8 mouse cellular contexts compared by ENCODE assay signal in the genomic region with DNA sequence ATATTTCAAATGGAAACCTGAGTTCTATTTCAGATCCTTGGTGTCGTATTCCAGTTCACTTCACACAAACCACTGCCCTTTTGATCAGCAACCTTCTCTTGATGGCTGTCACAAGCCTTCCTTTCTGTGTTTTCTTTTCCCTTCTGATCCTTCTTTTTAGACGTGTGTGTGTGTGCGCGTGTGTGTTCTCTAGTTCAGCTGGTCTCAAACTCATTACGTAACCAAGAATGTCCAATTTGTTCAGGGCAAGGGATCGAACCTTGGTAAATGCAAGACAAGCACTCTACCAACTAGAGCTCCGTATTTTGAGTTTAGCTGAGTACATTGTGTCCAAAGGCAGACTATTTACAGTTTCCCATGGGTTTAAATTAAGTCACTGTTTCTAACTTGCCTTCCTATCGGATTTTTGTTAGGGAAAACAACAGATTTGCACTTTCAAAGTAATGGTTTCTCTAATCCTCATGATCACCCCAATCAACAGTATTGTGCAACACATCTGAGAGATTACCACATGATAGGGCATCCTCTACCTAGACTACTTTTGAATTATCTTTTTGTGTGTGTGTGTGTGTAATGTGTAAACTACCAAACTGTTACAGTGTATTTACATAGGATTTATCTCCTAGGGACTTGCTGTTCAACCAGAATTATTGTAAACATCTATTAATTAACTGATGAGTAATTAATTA. TPM values are rescaled to one million over a fixed set of nuclear protein-coding genes. Genes with fewer than 3 reads are reported as not detected.
DNase-seq lines count a peak whose midpoint lies in the region; ATAC-seq and TF ChIP-seq lines count a peak whose summit lies in the region.

No protein-coding gene starts in this region.

- no peak for TF ChIP-seq EP300 in heart, adult 2 months (IDR thresholded peaks at IDR 0.05; ENCODE audit: insufficient read depth, low read depth, low read length)

- DNase-seq in heart, adult 2 months: no peak
- no peak for DNase-seq in heart, adult 11 months
- no peak for DNase-seq in thymus, adult 2 months
- DNase-seq in thymus, postnatal 14 days: no peak
- no peak for DNase-seq in urinary bladder, adult 18-20 months (ENCODE audit: low spot score in 2 of 2)
- no peak for DNase-seq in left cerebral cortex, adult 11 months (ENCODE audit: low spot score)

- H3K4me1 ChIP-seq in heart, adult 2 months (ENCODE audit: control insufficient read depth, insufficient read depth, low read length): peaks cover 20% of the 10 kb centered on the region
- H3K4me1 ChIP-seq in thymus, adult 2 months (replicated peaks; ENCODE audit: control insufficient read depth, insufficient read depth, low read length): peaks cover 24% of the 10 kb centered on the region
- peaks cover 70% of the 10 kb centered on the region for H3K4me1 ChIP-seq in liver, embryonic 12.5 days

- no peak for ATAC-seq in liver, embryonic 12.5 days
- no peak for ATAC-seq in megakaryocyte-erythroid progenitor cell, adult 5-6 weeks (replicated peaks; ENCODE audit: low FRiP score, low TSS enrichment, poor library complexity, severe bottlenecking)

- peaks cover 7% of the 10 kb centered on the region for H3K79me2 ChIP-seq in heart, adult 2 months (replicated peaks; ENCODE audit: control insufficient read depth, insufficient read depth, low read length)

- peaks cover under 1% of the 10 kb centered on the region for H3K36me3 ChIP-seq in heart, adult 2 months (ENCODE audit: control insufficient read depth, insufficient read depth, low read length)
- H3K36me3 ChIP-seq in thymus, adult 2 months (ENCODE audit: control insufficient read depth, insufficient read depth, low read length): no peaks in the 10 kb centered on the region
- peaks cover 5% of the 10 kb centered on the region for H3K36me3 ChIP-seq in liver, embryonic 12.5 days

- H3K9me3 ChIP-seq in liver, embryonic 12.5 days (replicated peaks): no peaks in the 10 kb centered on the region

- H3K4me2 ChIP-seq in liver, embryonic 12.5 days: peak overlapping the region; percentile 90

- intact Hi-C loops in heart, adult 2 months (cut with DNase I): no loop called here

- TF ChIP-seq CTCF in heart, adult 2 months (IDR thresholded peaks at IDR 0.05): no peak
- no peak for TF ChIP-seq CTCF in thymus, adult 2 months (IDR thresholded peaks at IDR 0.05; ENCODE audit: borderline replicate concordance, control insufficient read depth, extremely low read depth, insufficient read depth, low read length, poor library complexity)

- 4% methylated on average over 8 of the region's 8 CpGs for WGBS in heart, adult 2 months
- 10% methylated on average over 8 of the region's 8 CpGs for WGBS in thymus, adult 2 months
- WGBS in liver, embryonic 12.5 days (ENCODE audit: insufficient replicate concordance): 8% methylated on average over 8 of the region's 8 CpGs

- H3K4me3 ChIP-seq in heart, adult 2 months: peak overlapping the region; percentile 86
- H3K4me3 ChIP-seq in thymus, adult 2 months (ENCODE audit: control insufficient read depth, insufficient read depth, low read length): peak overlapping the region; percentile 93
- H3K4me3 ChIP-seq in liver, embryonic 12.5 days: peak overlapping the region; percentile 96

- peak overlapping the region; percentile 63 for H3K9ac ChIP-seq in heart, adult 2 months (ENCODE audit: low read depth, low read length)
- peak overlapping the region; percentile 98 for H3K9ac ChIP-seq in liver, embryonic 12.5 days

- no peaks in the 10 kb centered on the region for H3K27me3 ChIP-seq in heart, adult 2 months (ENCODE audit: control insufficient read depth, insufficient read depth, low read length)
- no peaks in the 10 kb centered on the region for H3K27me3 ChIP-seq in thymus, adult 2 months (ENCODE audit: control insufficient read depth, insufficient read depth, low read length)
- H3K27me3 ChIP-seq in liver, embryonic 12.5 days (replicated peaks): no peaks in the 10 kb centered on the region

- TF ChIP-seq POLR2A in heart, adult 2 months (IDR thresholded peaks at IDR 0.05; ENCODE audit: insufficient read depth, low read depth, low read length): no peak
- TF ChIP-seq POLR2A in thymus, adult 2 months (IDR thresholded peaks at IDR 0.05; ENCODE audit: control insufficient read depth, extremely low read depth, insufficient read depth, low read length, poor library complexity): no peak

- H3K27ac ChIP-seq in heart, adult 2 months: peak overlapping the region; percentile 99
- H3K27ac ChIP-seq in thymus, adult 2 months (ENCODE audit: control insufficient read depth, insufficient read depth, low read length): peak overlapping the region; percentile 89
- peak overlapping the region; percentile 96 for H3K27ac ChIP-seq in liver, embryonic 12.5 days

RNA-seq across cellular contexts. Expression of gene Josd1, which starts 0.7 kb away (rescaled TPM):
- total RNA-seq in heart, adult 2 months (2021): 10 to 100 TPM; 22.1 to 24.9 TPM
- 16.1 and 25.6 TPM in 2 replicates for polyA plus RNA-seq in heart, adult 2 months (2012; rRNA removed)
- polyA plus RNA-seq in thymus, adult 2 months (2012; rRNA removed): 23.8 and 30.5 TPM in 2 replicates
- 37.7 and 38.3 TPM in 2 replicates for polyA plus RNA-seq in liver, embryonic 12.5 days (2016; fragmentation: Nextera tagmentation; extraction: Ambion mirVana)
- total RNA-seq in megakaryocyte-erythroid progenitor cell, adult 5-6 weeks (2014; fragmentation: Nextera tagmentation): 43.6 and 59.8 TPM in 2 replicates
- total RNA-seq in megakaryocyte-erythroid progenitor cell, adult 5-6 weeks (2017): 43.8 and 49.8 TPM in 2 replicates

RNA-seq across cellular contexts. Expression of gene Gtpbp1, which starts 2.2 kb away (rescaled TPM):
- 10 to 100 TPM; 26.9 to 30.1 TPM for total RNA-seq in heart, adult 2 months (2021)
- 27.0 and 30.5 TPM in 2 replicates for polyA plus RNA-seq in heart, adult 2 months (2012; rRNA removed)
- 91.3 and 114 TPM in 2 replicates for polyA plus RNA-seq in thymus, adult 2 months (2012; rRNA removed)
- 48.3 and 50.0 TPM in 2 replicates for polyA plus RNA-seq in liver, embryonic 12.5 days (2016; fragmentation: Nextera tagmentation; extraction: Ambion mirVana)
- total RNA-seq in megakaryocyte-erythroid progenitor cell, adult 5-6 weeks (2014; fragmentation: Nextera tagmentation): 73.3 and 79.3 TPM in 2 replicates
- 99.5 and 126 TPM in 2 replicates for total RNA-seq in megakaryocyte-erythroid progenitor cell, adult 5-6 weeks (2017)

RNA-seq across cellular contexts. Expression of gene Tomm22, which starts 17.8 kb away (rescaled TPM):
- 100 to 1,000 TPM in 1 of 2 experiments, 10 to 100 TPM in 1; 99.8 to 109 TPM for total RNA-seq in heart, adult 2 months (2021)
- polyA plus RNA-seq in heart, adult 2 months (2012; rRNA removed): 57.8 and 112 TPM in 2 replicates
- polyA plus RNA-seq in thymus, adult 2 months (2012; rRNA removed): 51.7 and 65.2 TPM in 2 replicates
- polyA plus RNA-seq in liver, embryonic 12.5 days (2016; fragmentation: Nextera tagmentation; extraction: Ambion mirVana): 209 and 217 TPM in 2 replicates
- total RNA-seq in megakaryocyte-erythroid progenitor cell, adult 5-6 weeks (2014; fragmentation: Nextera tagmentation): 195 and 205 TPM in 2 replicates
- total RNA-seq in megakaryocyte-erythroid progenitor cell, adult 5-6 weeks (2017): 85.4 and 108 TPM in 2 replicates

RNA-seq across cellular contexts. Expression of gene Cby1, which starts 29.4 kb away (rescaled TPM):
- total RNA-seq in heart, adult 2 months (2021): 10 to 100 TPM; 18.6 to 19.3 TPM
- 10.1 and 13.8 TPM in 2 replicates for polyA plus RNA-seq in heart, adult 2 months (2012; rRNA removed)
- polyA plus RNA-seq in thymus, adult 2 months (2012; rRNA removed): 16.0 and 17.9 TPM in 2 replicates
- 20.3 and 21.8 TPM in 2 replicates for polyA plus RNA-seq in liver, embryonic 12.5 days (2016; fragmentation: Nextera tagmentation; extraction: Ambion mirVana)
- total RNA-seq in megakaryocyte-erythroid progenitor cell, adult 5-6 weeks (2014; fragmentation: Nextera tagmentation): 18.3 and 32.9 TPM in 2 replicates
- 57.0 and 65.7 TPM in 2 replicates for total RNA-seq in megakaryocyte-erythroid progenitor cell, adult 5-6 weeks (2017)

RNA-seq across cellular contexts. Expression of gene Fam227a, which starts 29.7 kb away (rescaled TPM):
- under 1 TPM; 0.75 to 0.84 TPM for total RNA-seq in heart, adult 2 months (2021)
- polyA plus RNA-seq in heart, adult 2 months (2012; rRNA removed): 1.2 and 1.4 TPM in 2 replicates
- 1.0 and 1.2 TPM in 2 replicates for polyA plus RNA-seq in thymus, adult 2 months (2012; rRNA removed)
- polyA plus RNA-seq in liver, embryonic 12.5 days (2016; fragmentation: Nextera tagmentation; extraction: Ambion mirVana): 0.20 and 0.37 TPM in 2 replicates
- 1.1 and 11.4 TPM in 2 replicates for total RNA-seq in megakaryocyte-erythroid progenitor cell, adult 5-6 weeks (2014; fragmentation: Nextera tagmentation)
- total RNA-seq in megakaryocyte-erythroid progenitor cell, adult 5-6 weeks (2017): 2.2 TPM in 1 of 2 replicates, not detected in the other
